Mouse (Mus musculus): Measurements from ENCODE around the gene Sgcg. TPM values are rescaled to one million over a fixed set of nuclear protein-coding genes. Genes with fewer than 3 reads are reported as not detected.

Sgcg gene
- polyA plus RNA-seq, 2 experiments = 9.5 to 12.5 TPM

GRCm38 (mm10) chr14:61192326-61192725 lies 66.0 kb downstream of the Sgcg start:
- no peaks in the 10 kb centered on the region for H3K4me1 ChIP-seq (ENCODE audit: control insufficient read depth, insufficient read depth, low read length)
- WGBS = 72% methylated on average over 10 of the region's 10 CpGs
- no peaks in the 10 kb centered on the region for H3K27me3 ChIP-seq (ENCODE audit: control insufficient read depth, insufficient read depth, low read length)
- no peak overlapping the region for H3K27ac ChIP-seq (replicated peaks; ENCODE audit: low read depth, low read length)
- DNase-seq (ENCODE audit: low spot score) = no peak
- peaks cover 32% of the 10 kb centered on the region for H3K36me3 ChIP-seq (ENCODE audit: control insufficient read depth, insufficient read depth, low read length)
- TF ChIP-seq POLR2A (IDR thresholded peaks at IDR 0.05; ENCODE audit: borderline replicate concordance, extremely low read depth, insufficient read depth, insufficient read length) = no peak
- no peak overlapping the region for H3K4me2 ChIP-seq (replicated peaks; ENCODE audit: low read depth, low read length, severe bottlenecking)
- no peaks in the 10 kb centered on the region for H3K9me3 ChIP-seq (ENCODE audit: control insufficient read depth, low read length)
- H3K4me3 ChIP-seq (replicated peaks; ENCODE audit: low read length) = no peak overlapping the region
- ATAC-seq (ENCODE audit: low FRiP score, low read depth) = no peak
- no peak overlapping the region for H3K9ac ChIP-seq (ENCODE audit: low read depth, low read length, severe bottlenecking)

- DNase-seq (ENCODE audit: low spot score) = no peak
- H3K9me3 ChIP-seq (ENCODE audit: control insufficient read depth, low read length) = no peaks in the 10 kb centered on the region
- H3K27me3 ChIP-seq (ENCODE audit: control insufficient read depth, insufficient read depth, low read length) = no peaks in the 10 kb centered on the region
- no peak for ATAC-seq (ENCODE audit: low FRiP score, low read depth)
- H3K27ac ChIP-seq (replicated peaks; ENCODE audit: low read depth, low read length) = no peak overlapping the region
- H3K4me2 ChIP-seq (replicated peaks; ENCODE audit: low read depth, low read length, severe bottlenecking) = no peak overlapping the region
- no peak overlapping the region for H3K4me3 ChIP-seq (replicated peaks; ENCODE audit: low read length)
- WGBS = 87% methylated on average over 7 of the region's 7 CpGs
- no peaks in the 10 kb centered on the region for H3K4me1 ChIP-seq (ENCODE audit: control insufficient read depth, insufficient read depth, low read length)
- no peak overlapping the region for H3K9ac ChIP-seq (ENCODE audit: low read depth, low read length, severe bottlenecking)
- H3K36me3 ChIP-seq (ENCODE audit: control insufficient read depth, insufficient read depth, low read length) = peaks cover 28% of the 10 kb centered on the region
- no peak for TF ChIP-seq POLR2A (IDR thresholded peaks at IDR 0.05; ENCODE audit: borderline replicate concordance, extremely low read depth, insufficient read depth, insufficient read length)
Measured at GRCm38 (mm10) chr14:61191904-61192303, 66.4 kb downstream of the Sgcg start.

GRCm38 (mm10) chr14:61173229-61173628 lies 85.1 kb downstream of the Sgcg start:
- H3K4me1 ChIP-seq (ENCODE audit: control insufficient read depth, insufficient read depth, low read length) = peaks cover 8% of the 10 kb centered on the region
- no peaks in the 10 kb centered on the region for H3K9me3 ChIP-seq (ENCODE audit: control insufficient read depth, low read length)
- H3K27ac ChIP-seq (replicated peaks; ENCODE audit: low read depth, low read length) = peak overlapping the region; percentile 82
- H3K4me2 ChIP-seq (replicated peaks; ENCODE audit: low read depth, low read length, severe bottlenecking) = peak overlapping the region; percentile 73
- no peaks in the 10 kb centered on the region for H3K27me3 ChIP-seq (ENCODE audit: control insufficient read depth, insufficient read depth, low read length)
- peak overlapping the region; percentile 80 for H3K9ac ChIP-seq (ENCODE audit: low read depth, low read length, severe bottlenecking)
- peak overlapping the region; percentile 78 for H3K4me3 ChIP-seq (replicated peaks; ENCODE audit: low read length)
- TF ChIP-seq POLR2A (IDR thresholded peaks at IDR 0.05; ENCODE audit: borderline replicate concordance, extremely low read depth, insufficient read depth, insufficient read length) = no peak
- 0% methylated on average over 27 of the region's 37 CpGs for WGBS
- H3K36me3 ChIP-seq (ENCODE audit: control insufficient read depth, insufficient read depth, low read length) = no peaks in the 10 kb centered on the region; the same call in 1 of the 2 replicates
- 0 out of 2 replicates have a peak, but pooled peaks have one; percentile 1 for ATAC-seq (ENCODE audit: low FRiP score, low read depth)
- peak; percentile 59 for DNase-seq (ENCODE audit: low spot score)

- TF ChIP-seq POLR2A (IDR thresholded peaks at IDR 0.05; ENCODE audit: borderline replicate concordance, extremely low read depth, insufficient read depth, insufficient read length) = 0 out of 2 replicates have a peak, but pooled peaks have one; percentile 67
- DNase-seq (ENCODE audit: low spot score) (peak; percentile 98), ATAC-seq (ENCODE audit: low FRiP score, low read depth) (peak; percentile 98)
- Histone ChIP-seq H3K9ac (ENCODE audit: low read depth, low read length, severe bottlenecking) (peak overlapping the region; percentile 80), H3K4me3 (replicated peaks; ENCODE audit: low read length) (peak overlapping the region; percentile 78), H3K36me3 (ENCODE audit: control insufficient read depth, insufficient read depth, low read length) (no peaks in the 10 kb centered on the region; the same call in 1 of the 2 replicates), H3K27ac (replicated peaks; ENCODE audit: low read depth, low read length) (peak overlapping the region; percentile 82), H3K4me2 (replicated peaks; ENCODE audit: low read depth, low read length, severe bottlenecking) (peak overlapping the region; percentile 73), H3K4me1 (ENCODE audit: control insufficient read depth, insufficient read depth, low read length) (peaks cover 8% of the 10 kb centered on the region), H3K9me3 (ENCODE audit: control insufficient read depth, low read length) (no peaks in the 10 kb centered on the region), H3K27me3 (ENCODE audit: control insufficient read depth, insufficient read depth, low read length) (no peaks in the 10 kb centered on the region)
- WGBS = under 1% methylated on average over 42 of the region's 52 CpGs
Measured at GRCm38 (mm10) chr14:61172548-61173158, 85.6 kb downstream of the Sgcg start.

- Histone ChIP-seq H3K9me3 (ENCODE audit: control insufficient read depth, low read length) (no peaks in the 10 kb centered on the region), H3K9ac (ENCODE audit: low read depth, low read length, severe bottlenecking) (no peak overlapping the region), H3K27me3 (ENCODE audit: control insufficient read depth, insufficient read depth, low read length) (no peaks in the 10 kb centered on the region), H3K4me1 (ENCODE audit: control insufficient read depth, insufficient read depth, low read length) (peaks cover 8% of the 10 kb centered on the region), H3K27ac (replicated peaks; ENCODE audit: low read depth, low read length) (no peak overlapping the region), H3K4me3 (replicated peaks; ENCODE audit: low read length) (no peak overlapping the region), H3K4me2 (replicated peaks; ENCODE audit: low read depth, low read length, severe bottlenecking) (no peak overlapping the region), H3K36me3 (ENCODE audit: control insufficient read depth, insufficient read depth, low read length) (no peaks in the 10 kb centered on the region; the same call in 1 of the 2 replicates)
- no peak for DNase-seq (ENCODE audit: low spot score)
- WGBS = 91% methylated on average over 5 of the region's 5 CpGs
- TF ChIP-seq POLR2A (IDR thresholded peaks at IDR 0.05; ENCODE audit: borderline replicate concordance, extremely low read depth, insufficient read depth, insufficient read length) = no peak
- no peak for ATAC-seq (ENCODE audit: low FRiP score, low read depth)
Measured at GRCm38 (mm10) chr14:61171261-61171970, 86.9 kb downstream of the Sgcg start.

Other genes starting within 250 kb of the Sgcg start
- gene Tnfrsf19, start 212.0 kb downstream of the Sgcg start, polyA plus RNA-seq (2012; rRNA removed) = 37.5 and 38.6 TPM in 2 replicates
- gene Tnfrsf19, start 212.0 kb downstream of the Sgcg start, polyA plus RNA-seq (2014; fragmentation: Nextera tagmentation; extraction: Ambion mirVana) = 78.7 and 79.5 TPM in 2 replicates
- gene Sacs, start 120.0 kb downstream of the Sgcg start, polyA plus RNA-seq (2012; rRNA removed) = 3.7 and 3.8 TPM in 2 replicates
- 3.9 and 4.2 TPM in 2 replicates for gene Sacs, start 120.0 kb downstream of the Sgcg start, polyA plus RNA-seq (2014; fragmentation: Nextera tagmentation; extraction: Ambion mirVana)
- gene Arl11, start 51.3 kb upstream of the Sgcg start, polyA plus RNA-seq (2012; rRNA removed) = 1.1 and 1.2 TPM in 2 replicates
- gene Arl11, start 51.3 kb upstream of the Sgcg start, polyA plus RNA-seq (2014; fragmentation: Nextera tagmentation; extraction: Ambion mirVana) = 0.70 and 0.81 TPM in 2 replicates
- 4.8 and 5.4 TPM in 2 replicates for gene Ebpl, start 101.9 kb upstream of the Sgcg start, polyA plus RNA-seq (2012; rRNA removed)
- gene Ebpl, start 101.9 kb upstream of the Sgcg start, polyA plus RNA-seq (2014; fragmentation: Nextera tagmentation; extraction: Ambion mirVana) = 13.6 and 14.5 TPM in 2 replicates
- 26.6 and 30.8 TPM in 2 replicates for gene Kpna3, start 181.4 kb upstream of the Sgcg start, polyA plus RNA-seq (2012; rRNA removed)
- gene Kpna3, start 181.4 kb upstream of the Sgcg start, polyA plus RNA-seq (2014; fragmentation: Nextera tagmentation; extraction: Ambion mirVana) = 53.0 and 56.1 TPM in 2 replicates

Data from limb, embryonic 14.5 days (tissue).